Mouse (Mus musculus): ENCODE measurements around the gene Mettl21a. TPM values are rescaled to one million over a fixed set of nuclear protein-coding genes. Genes with fewer than 3 reads are reported as not detected.
"Not testable (repeated sequence)": the region's sequence is repeated elsewhere in the genome, so short reads cannot be mapped to it uniquely, and the experiment has no call there.

The Mettl21a gene
- polyA plus RNA-seq, 1 experiment from 2014 or later = 21.5 TPM

DNA sequence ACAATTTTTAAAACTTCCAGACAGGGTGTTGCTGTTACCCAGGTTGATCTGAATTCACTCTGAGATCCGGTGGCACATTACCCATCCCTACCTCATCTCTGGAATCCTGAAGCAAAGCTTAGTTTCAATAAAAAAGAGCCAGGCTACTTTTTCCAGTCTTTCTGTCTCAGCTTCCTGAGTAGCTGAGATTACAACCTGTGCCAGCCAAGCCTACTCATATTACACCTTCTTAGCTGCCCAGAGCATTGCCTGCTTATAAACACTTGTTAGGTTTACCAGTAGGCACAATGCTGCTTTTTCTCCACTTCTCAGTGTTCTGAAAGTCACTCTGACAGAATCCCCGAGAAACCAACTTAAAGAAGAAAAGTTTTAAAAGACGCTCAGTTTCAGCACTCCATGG lies 38.2 kb downstream of the Mettl21a start:
- WGBS = 92% methylated on average over 3 of the region's 3 CpGs
- Histone ChIP-seq H3K4me1 (ENCODE audit: insufficient read depth, low read length) (no peaks in the 10 kb centered on the region), H3K9me3 (ENCODE audit: low read length) (no peaks in the 10 kb centered on the region), H3K36me3 (ENCODE audit: insufficient read depth, low read length) (peaks cover 46% of the 10 kb centered on the region), H3K4me2 (replicated peaks; ENCODE audit: low read depth, low read length) (no peak overlapping the region), H3K27me3 (ENCODE audit: insufficient read depth, low read length) (no peaks in the 10 kb centered on the region), H3K9ac (replicated peaks; ENCODE audit: low read length) (no peak overlapping the region), H3K27ac (ENCODE audit: low read length) (no peak overlapping the region), H3K4me3 (ENCODE audit: low read length) (no peak overlapping the region)
- ATAC-seq (ENCODE audit: low FRiP score, low TSS enrichment) = no peak

DNA sequence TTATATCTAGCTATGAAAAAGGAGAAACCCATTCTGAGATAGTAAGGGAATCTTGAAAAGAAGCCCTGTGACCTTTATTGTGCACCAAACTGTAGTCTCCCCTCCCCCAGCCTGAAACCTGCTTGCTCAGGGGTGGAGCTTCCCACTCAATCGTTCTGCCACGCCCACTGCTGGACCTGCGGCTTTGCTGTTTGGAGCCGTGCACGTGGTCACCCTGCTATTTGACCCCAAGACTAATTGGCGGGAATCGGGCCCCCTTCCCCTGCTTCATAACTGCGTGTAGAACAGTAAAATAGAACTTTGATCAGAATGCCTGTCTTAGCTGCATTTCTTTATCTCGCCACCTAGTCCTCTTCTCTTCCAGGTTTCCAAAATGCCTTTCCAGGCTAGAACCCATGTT lies 39.1 kb downstream of the Mettl21a start:
- H3K27ac ChIP-seq (ENCODE audit: low read length); H3K27me3 ChIP-seq (ENCODE audit: insufficient read depth, low read length); H3K4me3 ChIP-seq (ENCODE audit: low read length); H3K9me3 ChIP-seq (ENCODE audit: low read length); H3K4me2 ChIP-seq (replicated peaks; ENCODE audit: low read depth, low read length); H3K9ac ChIP-seq (replicated peaks; ENCODE audit: low read length); ATAC-seq (ENCODE audit: low FRiP score, low TSS enrichment); H3K4me1 ChIP-seq (ENCODE audit: insufficient read depth, low read length): not testable (repeated sequence)
- 46% methylated on average over 9 of the region's 9 CpGs for WGBS
- H3K36me3 ChIP-seq (ENCODE audit: insufficient read depth, low read length) = peaks cover 46% of the 10 kb centered on the region

DNA sequence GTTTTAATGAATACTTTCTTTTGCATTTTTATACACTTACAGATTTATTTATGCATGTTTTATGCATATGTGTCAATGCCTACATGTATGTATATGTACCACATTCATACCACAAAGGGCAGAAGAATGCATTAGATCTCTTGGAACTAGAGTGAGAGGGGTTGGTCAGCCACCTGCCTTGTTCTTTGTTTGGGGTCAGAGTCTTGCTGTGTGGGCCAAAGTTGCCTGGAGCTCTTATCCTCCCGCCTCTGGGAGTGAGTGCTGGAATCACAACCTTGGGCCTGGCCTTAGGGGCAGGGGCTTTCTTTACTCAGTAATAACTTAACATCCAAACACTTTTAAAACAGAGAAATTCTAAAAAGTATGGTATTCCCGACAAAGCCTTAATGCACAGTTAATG lies 40.3 kb downstream of the Mettl21a start:
- Histone ChIP-seq H3K36me3 (ENCODE audit: insufficient read depth, low read length) (peaks cover 41% of the 10 kb centered on the region), H3K4me2 (replicated peaks; ENCODE audit: low read depth, low read length) (no peak overlapping the region), H3K4me1 (ENCODE audit: insufficient read depth, low read length) (no peaks in the 10 kb centered on the region), H3K27me3 (ENCODE audit: insufficient read depth, low read length) (no peaks in the 10 kb centered on the region), H3K27ac (ENCODE audit: low read length) (no peak overlapping the region), H3K4me3 (ENCODE audit: low read length) (no peak overlapping the region), H3K9ac (replicated peaks; ENCODE audit: low read length) (no peak overlapping the region), H3K9me3 (ENCODE audit: low read length) (no peaks in the 10 kb centered on the region)
- whole genome bisulfite sequencing = 91% methylated on average over 2 of the region's 2 CpGs
- no peak for ATAC-seq (ENCODE audit: low FRiP score, low TSS enrichment)

DNA sequence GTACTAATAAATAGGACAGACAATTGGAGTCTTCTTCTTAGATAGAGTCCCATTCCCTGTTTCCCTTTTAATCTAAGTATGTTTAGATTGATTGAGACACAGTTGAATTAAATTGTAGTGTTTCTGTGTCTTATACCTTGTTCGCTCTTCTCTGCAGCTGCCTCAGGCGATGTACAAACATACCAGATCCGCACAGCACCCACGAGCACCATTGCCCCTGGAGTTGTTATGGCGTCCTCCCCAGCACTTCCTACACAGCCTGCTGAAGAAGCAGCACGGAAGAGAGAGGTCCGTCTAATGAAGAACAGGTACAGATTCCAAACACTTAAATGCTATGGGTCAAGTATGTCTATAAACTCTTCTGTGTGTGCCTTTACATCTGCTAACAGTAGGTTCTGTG lies 41.0 kb downstream of the Mettl21a start:
- Histone ChIP-seq H3K27me3 (ENCODE audit: insufficient read depth, low read length) (no peaks in the 10 kb centered on the region), H3K9me3 (ENCODE audit: low read length) (no peaks in the 10 kb centered on the region), H3K36me3 (ENCODE audit: insufficient read depth, low read length) (peaks cover 36% of the 10 kb centered on the region), H3K27ac (ENCODE audit: low read length) (no peak overlapping the region), H3K9ac (replicated peaks; ENCODE audit: low read length) (no peak overlapping the region), H3K4me3 (ENCODE audit: low read length) (no peak overlapping the region), H3K4me2 (replicated peaks; ENCODE audit: low read depth, low read length) (no peak overlapping the region), H3K4me1 (ENCODE audit: insufficient read depth, low read length) (no peaks in the 10 kb centered on the region)
- no peak for ATAC-seq (ENCODE audit: low FRiP score, low TSS enrichment)
- 92% methylated on average over 7 of the region's 7 CpGs for WGBS

DNA sequence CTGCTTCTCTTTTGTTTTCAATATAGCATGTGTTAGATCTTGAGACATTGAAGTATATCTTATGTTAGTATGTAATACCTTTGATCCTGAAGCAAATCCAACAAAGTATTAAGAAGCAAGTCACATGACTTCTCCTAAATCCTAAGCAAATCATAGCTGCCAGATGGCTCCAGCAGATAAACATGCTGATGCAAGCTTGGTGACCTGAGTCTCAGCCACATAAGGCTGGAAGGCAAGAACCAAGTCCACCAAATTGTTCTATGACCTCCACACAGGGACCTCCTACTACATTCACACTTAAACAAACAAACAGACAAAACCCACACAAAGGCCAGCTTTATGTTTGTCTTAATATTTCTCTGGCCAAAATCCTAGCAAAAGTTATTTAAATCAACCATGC lies 48.8 kb downstream of the Mettl21a start:
- Histone ChIP-seq H3K36me3 (ENCODE audit: insufficient read depth, low read length) (peaks cover 24% of the 10 kb centered on the region; the same call in 1 of the 2 replicates), H3K27ac (ENCODE audit: low read length) (no peak overlapping the region), H3K9me3 (ENCODE audit: low read length) (no peaks in the 10 kb centered on the region), H3K4me3 (ENCODE audit: low read length) (no peak overlapping the region), H3K4me1 (ENCODE audit: insufficient read depth, low read length) (no peaks in the 10 kb centered on the region), H3K4me2 (replicated peaks; ENCODE audit: low read depth, low read length) (no peak overlapping the region), H3K27me3 (ENCODE audit: insufficient read depth, low read length) (no peaks in the 10 kb centered on the region), H3K9ac (replicated peaks; ENCODE audit: low read length) (no peak overlapping the region)
- no peak for ATAC-seq (ENCODE audit: low FRiP score, low TSS enrichment)

DNA sequence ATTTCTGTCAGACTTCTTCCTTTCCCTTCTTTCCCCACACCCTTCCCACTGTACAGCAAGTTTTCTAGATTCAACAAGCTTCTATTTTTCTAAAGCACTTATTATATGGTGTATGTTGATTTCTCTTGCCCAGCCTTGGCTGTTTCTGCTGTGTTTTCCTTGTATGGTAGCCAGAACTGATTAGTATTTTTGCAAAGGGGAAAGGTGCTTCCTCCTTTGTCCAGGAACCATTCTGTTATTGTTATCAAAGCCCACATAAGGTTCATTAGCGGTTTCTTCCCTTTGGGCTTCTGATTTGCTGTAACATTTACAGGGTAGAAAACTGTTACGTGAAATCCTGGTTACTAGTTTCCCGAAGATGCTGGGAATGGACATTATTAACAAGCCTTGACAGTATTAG lies 56.9 kb downstream of the Mettl21a start:
- no peak for ATAC-seq (ENCODE audit: low FRiP score, low TSS enrichment)
- H3K27ac ChIP-seq (ENCODE audit: low read length) = no peak overlapping the region
- no peaks in the 10 kb centered on the region for H3K4me1 ChIP-seq (ENCODE audit: insufficient read depth, low read length)
- 93% methylated on average over 3 of the region's 3 CpGs for WGBS
- no peaks in the 10 kb centered on the region for H3K9me3 ChIP-seq (ENCODE audit: low read length)
- H3K36me3 ChIP-seq (ENCODE audit: insufficient read depth, low read length) = peaks cover 11% of the 10 kb centered on the region; the same call in 1 of the 2 replicates
- no peak overlapping the region for H3K9ac ChIP-seq (replicated peaks; ENCODE audit: low read length)
- H3K27me3 ChIP-seq (ENCODE audit: insufficient read depth, low read length) = no peaks in the 10 kb centered on the region
- no peak overlapping the region for H3K4me3 ChIP-seq (ENCODE audit: low read length)
- H3K4me2 ChIP-seq (replicated peaks; ENCODE audit: low read depth, low read length) = no peak overlapping the region

Other genes with a start within 250 kb of the Mettl21a start
- 35.2 and 36.5 TPM in 2 replicates for gene Creb1, start 84.6 kb downstream of the Mettl21a start, polyA plus RNA-seq (2015; fragmentation: Nextera tagmentation; extraction: Ambion mirVana)
- 4.1 and 5.0 TPM in 2 replicates for gene Ccnyl1, start 73.2 kb upstream of the Mettl21a start, polyA plus RNA-seq (2015; fragmentation: Nextera tagmentation; extraction: Ambion mirVana)
- 2.1 and 2.4 TPM in 2 replicates for gene Fzd5, start 120.5 kb upstream of the Mettl21a start, polyA plus RNA-seq (2015; fragmentation: Nextera tagmentation; extraction: Ambion mirVana)